Comparison of ENCODE assay signal across 24 mouse cellular contexts in genomic region chr12:37310786-37311185, GRCm38 (mm10).
A peak's percentile ranks its signal among the peaks of the same experiment; 100 is the strongest.
DNase-seq lines count a peak whose midpoint lies in the region; ATAC-seq and TF ChIP-seq lines count a peak whose summit lies in the region.
"Had no signal": no experiment of that assay in that cellular context is flagged by ENCODE, and none has a peak within 500 bp of the region (broad histone marks: within the 10 kb centered on the region; RNA-seq: fewer than 3 reads in every experiment).

No protein-coding gene starts in this region.

- no peaks in the 10 kb centered on the region for H3K4me1 ChIP-seq in hindbrain, embryonic 10.5 days (replicated peaks)
- no peaks in the 10 kb centered on the region for H3K4me1 ChIP-seq in hindbrain, postnatal 0 days (ENCODE audit: insufficient read depth, low read length)
- H3K4me1 ChIP-seq in embryonic facial prominence, embryonic 10.5 days: no peaks in the 10 kb centered on the region
- H3K4me1 ChIP-seq in midbrain, embryonic 16.5 days (ENCODE audit: control insufficient read depth, insufficient read depth, low read length): no peaks in the 10 kb centered on the region
- no peaks in the 10 kb centered on the region for H3K4me1 ChIP-seq in midbrain, embryonic 13.5 days (replicated peaks)
- H3K4me1 ChIP-seq: embryonic facial prominence, embryonic 13.5 days; forebrain, embryonic 13.5 days; heart, embryonic 13.5 days had no signal

- no peaks in the 10 kb centered on the region for H3K36me3 ChIP-seq in hindbrain, embryonic 10.5 days
- H3K36me3 ChIP-seq in hindbrain, postnatal 0 days (ENCODE audit: insufficient read depth, low read length): no peaks in the 10 kb centered on the region
- H3K36me3 ChIP-seq in embryonic facial prominence, embryonic 10.5 days (replicated peaks): no peaks in the 10 kb centered on the region
- H3K36me3 ChIP-seq in midbrain, embryonic 16.5 days (ENCODE audit: control insufficient read depth, insufficient read depth, low read length): no peaks in the 10 kb centered on the region
- H3K36me3 ChIP-seq in midbrain, embryonic 13.5 days: no peaks in the 10 kb centered on the region
- H3K36me3 ChIP-seq: embryonic facial prominence, embryonic 13.5 days; G1E; heart, embryonic 13.5 days had no signal

- no peak overlapping the region for H3K9ac ChIP-seq in hindbrain, postnatal 0 days (replicated peaks; ENCODE audit: low read length)
- no peak overlapping the region for H3K9ac ChIP-seq in midbrain, embryonic 16.5 days (ENCODE audit: low read depth, low read length)
- H3K9ac ChIP-seq in midbrain, embryonic 13.5 days (replicated peaks): no peak overlapping the region
- H3K9ac ChIP-seq: embryonic facial prominence, embryonic 13.5 days; forebrain, embryonic 13.5 days; forebrain, postnatal 0 days; heart, embryonic 13.5 days; hindbrain, embryonic 14.5 days had no signal

- no peak overlapping the region for H3K27ac ChIP-seq in hindbrain, embryonic 10.5 days
- no peak overlapping the region for H3K27ac ChIP-seq in hindbrain, postnatal 0 days
- no peak overlapping the region for H3K27ac ChIP-seq in embryonic facial prominence, embryonic 10.5 days (replicated peaks)
- no peak overlapping the region for H3K27ac ChIP-seq in midbrain, embryonic 16.5 days (ENCODE audit: low read length)
- H3K27ac ChIP-seq in midbrain, embryonic 13.5 days: no peak overlapping the region
- H3K27ac ChIP-seq: embryonic facial prominence, embryonic 13.5 days; forebrain, embryonic 13.5 days; gastrocnemius, adult 2 months; heart, embryonic 13.5 days; hindbrain, embryonic 14.5 days had no signal

- no peak for ATAC-seq in hindbrain, postnatal 0 days
- ATAC-seq in midbrain, embryonic 16.5 days: no peak
- no peak for ATAC-seq in midbrain, embryonic 13.5 days
- ATAC-seq: CD4-positive, CD25-positive, alpha-beta regulatory T cell, adult 4 months; forebrain, embryonic 13.5 days; forebrain, postnatal 0 days; inflammation-experienced regulatory T-cells, adult 6 months; intestine, postnatal 0 days had no signal

- no peak overlapping the region for H3K4me2 ChIP-seq in hindbrain, postnatal 0 days (ENCODE audit: low read depth, low read length)
- no peak overlapping the region for H3K4me2 ChIP-seq in midbrain, embryonic 16.5 days (ENCODE audit: low read length)
- H3K4me2 ChIP-seq in midbrain, embryonic 13.5 days (replicated peaks): no peak overlapping the region
- H3K4me2 ChIP-seq: embryonic facial prominence, embryonic 13.5 days; forebrain, embryonic 13.5 days; heart, embryonic 13.5 days; hindbrain, embryonic 14.5 days had no signal

- H3K4me3 ChIP-seq in hindbrain, embryonic 10.5 days: no peak overlapping the region
- no peak overlapping the region for H3K4me3 ChIP-seq in hindbrain, postnatal 0 days (ENCODE audit: low read length)
- H3K4me3 ChIP-seq in embryonic facial prominence, embryonic 10.5 days: no peak overlapping the region
- H3K4me3 ChIP-seq in midbrain, embryonic 16.5 days (ENCODE audit: low read depth, low read length): no peak overlapping the region
- no peak overlapping the region for H3K4me3 ChIP-seq in midbrain, embryonic 13.5 days (replicated peaks)
- H3K4me3 ChIP-seq: embryonic facial prominence, embryonic 13.5 days; forebrain, embryonic 13.5 days; gastrocnemius, adult 2 months; heart, embryonic 13.5 days had no signal

- TF ChIP-seq CTCF in hindbrain, postnatal 0 days (IDR thresholded peaks at IDR 0.05; ENCODE audit: low read depth): no peak

- 75% methylated on average over 1 of the region's 1 CpGs for WGBS in hindbrain, embryonic 10.5 days
- 91% methylated on average over 1 of the region's 1 CpGs for WGBS in hindbrain, postnatal 0 days
- WGBS in embryonic facial prominence, embryonic 10.5 days: 34% methylated on average over 1 of the region's 1 CpGs
- 95% methylated on average over 1 of the region's 1 CpGs for WGBS in midbrain, embryonic 16.5 days
- WGBS in midbrain, embryonic 13.5 days: 98% methylated on average over 1 of the region's 1 CpGs

- no peaks in the 10 kb centered on the region for H3K27me3 ChIP-seq in hindbrain, embryonic 10.5 days (ENCODE audit: insufficient read depth, poor library complexity, severe bottlenecking)
- H3K27me3 ChIP-seq in hindbrain, postnatal 0 days (ENCODE audit: insufficient read depth, low read length): no peaks in the 10 kb centered on the region
- no peaks in the 10 kb centered on the region for H3K27me3 ChIP-seq in embryonic facial prominence, embryonic 10.5 days (replicated peaks; ENCODE audit: low read depth, poor library complexity, severe bottlenecking)
- H3K27me3 ChIP-seq in midbrain, embryonic 16.5 days (ENCODE audit: control insufficient read depth, insufficient read depth, low read depth, low read length): no peaks in the 10 kb centered on the region
- H3K27me3 ChIP-seq in midbrain, embryonic 13.5 days: no peaks in the 10 kb centered on the region
- H3K27me3 ChIP-seq: embryonic facial prominence, embryonic 13.5 days; forebrain, embryonic 13.5 days; heart, embryonic 13.5 days had no signal

- peak; percentile 22 for DNase-seq in hindbrain, embryonic 10.5 days (ENCODE audit: low spot score)
- DNase-seq in hindbrain, postnatal 0 days (ENCODE audit: low spot score): no peak
- DNase-seq in embryo, embryonic 10 days (ENCODE audit: low spot score): peak; percentile 77
- DNase-seq in embryonic facial prominence, embryonic 10.5 days (ENCODE audit: low spot score): peak; percentile 67
- DNase-seq in mesoderm, embryonic 11.5 days (ENCODE audit: low read depth, low spot score): peak; percentile 56
- DNase-seq: adrenal gland, adult 8-10 months; B cell, adult 2 months; cerebellum, adult 11 months; cerebellum, adult 8-10 months; cerebellum, postnatal 14 days; forebrain, postnatal 0 days; gastrocnemius, adult 2 months; gastrocnemius, postnatal 25 days; heart, postnatal 36 days had no signal

- H3K9me3 ChIP-seq in hindbrain, embryonic 10.5 days: no peaks in the 10 kb centered on the region
- no peaks in the 10 kb centered on the region for H3K9me3 ChIP-seq in hindbrain, postnatal 0 days (ENCODE audit: low read length)
- no peaks in the 10 kb centered on the region for H3K9me3 ChIP-seq in embryonic facial prominence, embryonic 10.5 days
- H3K9me3 ChIP-seq in midbrain, embryonic 16.5 days (replicated peaks; ENCODE audit: control insufficient read depth, low read length, poor library complexity, severe bottlenecking): no peaks in the 10 kb centered on the region
- H3K9me3 ChIP-seq in midbrain, embryonic 13.5 days: no peaks in the 10 kb centered on the region
- H3K9me3 ChIP-seq: embryonic facial prominence, embryonic 13.5 days; forebrain, embryonic 13.5 days; G1E; heart, embryonic 13.5 days had no signal
